Mouse (Mus musculus) midbrain, embryonic 11.5 days (tissue): ENCODE data around the gene Zbtb46. TPM values are rescaled to one million over a fixed set of nuclear protein-coding genes. Genes with fewer than 3 reads are reported as not detected.

ENCODE experiments used
- ATAC-seq: fragments of 200-750 bp; cut with Nextera tagmentation; 2 replicates; pipeline ENCODE4 v1.8.0; 2017; ENCODE audit warnings: moderate TSS enrichment, moderate library complexity; ENCODE audit not compliant: low FRiP score
- DNase-seq: peaks from one replicate; pipeline ENCODE4 v3.0.0; 2015; ENCODE audit warnings: low spot score; ENCODE audit errors: missing footprints
- H3K27ac ChIP-seq: fragments of 300-500 bp; sonication (generic); 2 replicates; pipeline ENCODE4 v1.5.1; 2014; ENCODE audit warnings: low read depth, low read length
- H3K27me3 ChIP-seq: fragments of 300-500 bp; sonication (generic); 2 replicates; pipeline ENCODE4 v1.6.1; 2014; ENCODE audit warnings: mild to moderate bottlenecking, low read length, moderate library complexity, mixed read lengths; ENCODE audit not compliant: control insufficient read depth, insufficient read depth
- H3K36me3 ChIP-seq: fragments of 300-500 bp; sonication (generic); 2 replicates; pipeline ENCODE4 v1.6.1; 2014; ENCODE audit warnings: mild to moderate bottlenecking, low read length, moderate library complexity, mixed read lengths; ENCODE audit not compliant: control insufficient read depth, insufficient read depth
- H3K4me1 ChIP-seq: fragments of 300-500 bp; sonication (generic); 2 replicates; pipeline ENCODE4 v1.6.1; 2014; ENCODE audit warnings: low read length; ENCODE audit not compliant: control insufficient read depth, insufficient read depth
- H3K4me2 ChIP-seq: fragments of 300-500 bp; sonication (generic); 2 replicates; pipeline ENCODE4 v1.6.1; 2014; ENCODE audit warnings: mild to moderate bottlenecking, moderate library complexity
- H3K4me3 ChIP-seq: fragments of 300-500 bp; sonication (generic); 2 replicates; pipeline ENCODE4 v1.5.1; 2014; ENCODE audit warnings: low read depth, low read length
- H3K9ac ChIP-seq: fragments of 300-500 bp; sonication (generic); 2 replicates; pipeline ENCODE4 v1.6.1; 2014; ENCODE audit warnings: low read length
- H3K9me3 ChIP-seq: fragments of 300-500 bp; sonication (generic); 2 replicates; pipeline ENCODE4 v1.6.1; 2016; ENCODE audit warnings: low read length; ENCODE audit not compliant: control insufficient read depth
- WGBS: fragments of 180-500 bp; shearing (Covaris S2); extraction: QIAGEN DNeasy Blood & Tissue Kit; methylation state at CpG from one replicate; pipeline ENCODE4 v1.1.7; 2014; 5-methylcytosine and 5-hydroxymethylcytosine counted together
- polyA plus RNA-seq: library from polyadenylated mRNA; unstranded; fragments of >200 nt; fragmentation: Nextera tagmentation; extraction: Ambion mirVana; gene quantifications from 2 replicates; pipeline ENCODE4 v1.2.1, GENCODE M21; 2014

Zbtb46 gene
- polyA plus RNA-seq, 1 experiment from 2014 or later: 16.5 TPM

DNA sequence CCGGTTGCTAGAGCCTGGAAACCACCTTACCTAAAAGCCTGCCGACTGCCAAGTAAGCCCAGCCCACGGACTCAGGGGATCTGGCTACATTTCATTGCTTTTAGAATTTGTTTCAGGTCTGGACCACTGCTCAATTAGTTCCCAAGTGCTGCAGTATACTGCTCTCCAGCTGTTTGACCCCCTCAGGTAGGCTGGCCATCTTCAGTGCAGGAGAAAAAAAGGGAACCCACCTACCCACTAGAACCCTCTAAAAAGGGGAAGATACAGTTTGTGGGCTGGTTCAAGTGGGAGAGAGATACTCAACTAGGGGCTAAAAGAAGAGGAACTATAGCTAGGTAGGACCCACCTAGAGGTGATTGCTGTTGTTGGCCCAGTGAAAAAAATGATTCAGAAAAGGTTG is 33.0 kb upstream of the Zbtb46 start:
- Histone ChIP-seq H3K27ac (no peak overlapping the region), H3K9ac (no peak overlapping the region), H3K27me3 (no peaks in the 10 kb centered on the region), H3K4me2 (no peak overlapping the region), H3K4me3 (no peak overlapping the region), H3K36me3 (no peaks in the 10 kb centered on the region), H3K4me1 (no peaks in the 10 kb centered on the region), H3K9me3 (no peaks in the 10 kb centered on the region)
- WGBS: 47% methylated on average over 3 of the region's 3 CpGs
- ATAC-seq: no peak
- DNase-seq: no peak

DNA sequence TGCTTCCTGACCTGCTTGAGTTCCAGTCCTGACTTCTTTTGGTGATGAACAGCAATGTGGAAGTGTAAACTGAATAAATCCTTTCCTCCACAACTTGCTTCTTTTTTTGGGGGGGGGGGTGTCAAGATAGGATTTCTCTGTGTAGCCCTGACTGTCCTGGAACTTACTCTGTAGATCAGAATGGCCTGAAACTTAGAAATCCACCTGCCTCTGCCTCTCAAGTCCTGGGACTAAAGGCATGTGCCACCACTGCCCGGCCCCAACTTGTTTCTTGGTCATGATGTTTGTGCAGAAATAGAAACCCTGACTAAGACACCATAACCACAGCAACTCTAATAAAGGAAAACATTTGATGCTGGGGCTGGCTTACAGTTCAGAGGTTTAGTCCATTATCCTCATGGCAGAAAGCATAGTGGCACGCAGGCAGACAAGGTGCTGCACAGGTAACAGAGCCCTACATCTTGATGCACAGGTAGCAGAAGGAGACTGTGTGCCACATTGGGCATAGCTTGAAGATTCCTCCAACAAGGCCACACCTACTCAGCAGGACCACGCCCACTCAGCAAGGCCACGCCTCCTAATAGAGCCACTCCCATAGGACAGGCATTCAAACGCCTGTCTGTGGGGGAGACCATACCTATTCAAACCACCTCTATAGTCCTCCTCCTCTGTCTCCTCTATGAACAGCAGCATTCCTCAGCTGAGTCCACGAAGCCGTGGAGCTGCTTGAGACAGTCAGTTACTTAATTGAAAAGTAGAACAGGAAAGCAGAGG is 32.4 kb upstream of the Zbtb46 start:
- Histone ChIP-seq H3K36me3 (no peaks in the 10 kb centered on the region), H3K4me1 (no peaks in the 10 kb centered on the region), H3K4me3 (no peak overlapping the region), H3K9ac (no peak overlapping the region), H3K27ac (no peak overlapping the region), H3K9me3 (no peaks in the 10 kb centered on the region), H3K27me3 (no peaks in the 10 kb centered on the region), H3K4me2 (no peak overlapping the region)
- DNase-seq (no peak), ATAC-seq (no peak)
- WGBS: 22% methylated on average over 7 of the region's 7 CpGs

DNA sequence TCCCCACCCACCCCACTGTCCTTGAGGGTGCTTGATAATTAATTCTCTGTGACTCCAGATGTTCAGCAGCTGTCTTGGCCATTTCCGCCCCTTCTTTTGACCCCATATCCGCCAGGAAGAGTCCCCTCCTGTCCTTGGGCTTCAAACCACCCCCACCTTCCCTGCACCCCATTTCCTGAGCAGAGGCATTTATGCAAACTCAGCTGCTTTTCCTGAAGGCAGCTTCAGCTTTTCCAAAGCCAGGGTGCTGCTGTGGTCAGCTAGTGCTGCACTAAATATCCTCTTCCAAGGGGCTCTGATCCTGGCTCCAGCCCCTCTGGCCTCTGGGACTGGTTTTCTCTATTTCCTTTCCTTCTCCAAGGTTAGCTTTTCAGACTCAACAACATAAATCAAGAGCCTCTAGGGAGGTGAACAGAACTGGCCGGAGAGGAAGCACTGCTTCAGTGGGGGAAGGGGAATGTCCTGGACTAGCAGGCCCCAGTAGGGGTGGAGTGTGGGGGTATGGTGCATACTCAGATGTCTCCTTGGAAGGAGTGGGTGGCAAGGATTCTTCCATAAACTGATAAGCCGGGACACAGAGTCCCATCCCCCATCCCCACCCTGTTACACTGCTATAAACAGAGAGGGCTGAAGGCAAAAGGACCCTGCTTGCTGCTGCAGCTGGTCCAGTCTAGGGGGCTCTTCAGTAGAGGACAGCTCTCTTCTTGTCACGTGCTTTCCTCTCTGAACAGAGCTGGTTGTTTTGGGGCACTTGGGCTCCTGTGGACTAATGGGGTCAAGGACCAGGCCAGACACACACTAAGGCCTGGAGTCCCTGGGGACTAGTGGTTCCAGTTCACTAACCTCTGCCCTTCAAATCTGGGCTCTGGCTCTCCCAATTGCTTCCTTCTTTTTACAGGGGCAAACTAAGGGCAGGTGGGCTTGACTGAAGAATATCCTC is 28.4 kb upstream of the Zbtb46 start:
- Histone ChIP-seq H3K27me3 (no peaks in the 10 kb centered on the region), H3K36me3 (no peaks in the 10 kb centered on the region), H3K4me2 (no peak overlapping the region), H3K4me3 (no peak overlapping the region), H3K9me3 (no peaks in the 10 kb centered on the region), H3K27ac (peak overlapping the region; percentile 5; the same call in 1 of the 2 replicates), H3K4me1 (no peaks in the 10 kb centered on the region), H3K9ac (no peak overlapping the region)
- 49% methylated on average over 5 of the region's 5 CpGs for WGBS
- ATAC-seq: no peak
- DNase-seq: no peak

DNA sequence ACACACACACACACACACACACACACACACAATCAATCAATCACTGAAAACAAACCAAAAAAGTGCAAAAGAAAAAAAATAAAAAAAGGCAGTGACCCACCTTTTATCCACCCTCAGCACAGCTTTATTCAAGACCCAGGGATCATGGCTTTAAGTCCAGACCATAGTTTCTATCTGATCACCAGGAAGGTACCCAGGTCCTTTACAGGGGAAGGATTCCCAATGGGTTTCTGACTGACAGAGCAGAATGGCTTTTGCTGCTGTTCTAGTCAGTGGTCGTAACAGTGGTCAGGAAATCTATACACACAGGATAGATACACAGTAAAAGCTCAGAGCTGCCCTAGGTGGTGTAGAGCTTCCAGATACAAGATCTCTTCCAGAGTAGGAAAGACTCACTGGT is 26.5 kb upstream of the Zbtb46 start:
- Histone ChIP-seq H3K27me3 (no peaks in the 10 kb centered on the region), H3K4me1 (no peaks in the 10 kb centered on the region), H3K9ac (no peak overlapping the region), H3K27ac (no peak overlapping the region), H3K4me3 (no peak overlapping the region), H3K9me3 (no peaks in the 10 kb centered on the region), H3K4me2 (no peak overlapping the region), H3K36me3 (no peaks in the 10 kb centered on the region)
- ATAC-seq (no peak), DNase-seq (no peak)
- 45% methylated on average over 1 of the region's 1 CpGs for WGBS

DNA sequence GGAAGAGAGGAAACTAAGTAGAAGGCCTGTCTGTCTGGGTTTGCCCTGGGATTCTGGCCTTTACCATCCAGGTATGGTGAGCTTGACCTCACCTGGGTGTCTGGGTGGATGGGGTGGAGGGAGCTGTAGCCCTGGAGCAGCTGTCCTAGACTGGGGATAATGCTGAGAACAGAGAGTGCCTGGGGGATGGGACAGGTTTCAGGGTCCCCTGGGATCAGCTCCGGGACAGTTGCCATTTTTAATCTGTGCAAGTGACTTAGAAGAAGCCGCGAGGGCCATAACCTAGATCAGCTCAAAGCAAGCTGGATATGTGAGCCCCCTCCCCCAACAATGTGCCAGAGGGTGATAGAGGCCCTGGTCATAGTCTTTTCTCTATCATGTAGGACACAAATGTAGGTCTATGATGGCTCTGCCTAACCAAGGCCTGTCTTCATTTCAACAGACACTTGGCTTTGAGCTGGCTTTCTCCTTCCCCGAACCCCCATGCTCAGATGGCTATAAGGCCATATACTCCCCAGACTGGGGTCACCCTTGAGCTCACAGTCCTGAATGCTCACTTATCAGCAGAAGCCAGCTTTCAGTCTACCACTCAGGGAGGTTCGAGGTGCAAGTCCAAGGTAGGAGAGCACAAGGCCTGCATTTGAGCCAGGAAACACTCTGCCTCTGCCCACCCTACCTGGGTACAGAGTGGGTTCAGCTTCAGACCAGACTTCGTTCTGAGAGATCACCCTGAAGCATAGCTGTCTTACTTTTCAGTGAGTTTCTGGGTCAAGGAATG is 25.4 kb upstream of the Zbtb46 start:
- DNase-seq: no peak
- 77% methylated on average over 6 of the region's 6 CpGs for WGBS
- H3K4me1 ChIP-seq: no peaks in the 10 kb centered on the region

DNA sequence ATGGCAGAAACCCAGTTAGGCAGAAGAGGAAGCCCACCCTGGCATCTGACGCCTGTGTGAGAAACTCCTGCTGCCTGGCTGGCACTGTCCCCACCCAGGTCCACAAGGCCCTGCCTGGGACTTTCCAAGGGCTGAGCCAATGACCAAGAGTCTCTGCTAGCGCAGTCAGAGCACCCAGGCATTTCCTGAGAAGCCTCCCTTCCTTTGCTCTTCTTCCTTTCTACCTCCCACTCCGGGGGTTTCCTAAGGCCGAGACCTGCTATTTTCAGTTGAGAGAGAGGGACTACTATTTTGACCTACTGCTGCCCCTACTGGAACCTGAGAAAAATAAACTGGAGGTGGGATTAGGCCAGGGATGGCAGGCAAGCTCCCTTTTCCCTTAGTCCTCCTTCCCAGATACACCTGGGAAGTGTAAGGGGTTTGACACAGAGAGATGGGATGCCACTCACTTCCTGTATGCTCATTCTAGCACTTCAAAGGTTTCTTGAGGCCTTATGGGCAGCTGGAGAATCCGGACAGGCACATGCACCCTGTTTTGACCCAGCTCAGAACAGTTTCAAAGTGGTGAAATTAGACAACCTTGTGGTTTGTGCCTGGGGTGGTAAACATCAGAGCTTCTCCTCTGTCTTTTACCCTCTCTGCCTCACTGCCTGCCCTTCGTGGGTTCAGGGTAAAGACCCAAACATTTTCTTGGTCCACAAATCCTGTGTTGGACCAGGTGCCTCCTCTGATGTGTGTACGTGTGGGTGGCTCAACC is 24.5 kb upstream of the Zbtb46 start:
- Histone ChIP-seq H3K4me2 (no peak overlapping the region), H3K36me3 (no peaks in the 10 kb centered on the region)
- WGBS: 43% methylated on average over 7 of the region's 7 CpGs

More for the DNA sequence above, 25.4 kb upstream of the Zbtb46 start:
- Histone ChIP-seq H3K27me3 (no peaks in the 10 kb centered on the region), H3K9ac (no peak overlapping the region), H3K36me3 (no peaks in the 10 kb centered on the region), H3K9me3 (no peaks in the 10 kb centered on the region), H3K27ac (no peak overlapping the region), H3K4me2 (no peak overlapping the region), H3K4me3 (no peak overlapping the region)
- ATAC-seq: no peak

DNA sequence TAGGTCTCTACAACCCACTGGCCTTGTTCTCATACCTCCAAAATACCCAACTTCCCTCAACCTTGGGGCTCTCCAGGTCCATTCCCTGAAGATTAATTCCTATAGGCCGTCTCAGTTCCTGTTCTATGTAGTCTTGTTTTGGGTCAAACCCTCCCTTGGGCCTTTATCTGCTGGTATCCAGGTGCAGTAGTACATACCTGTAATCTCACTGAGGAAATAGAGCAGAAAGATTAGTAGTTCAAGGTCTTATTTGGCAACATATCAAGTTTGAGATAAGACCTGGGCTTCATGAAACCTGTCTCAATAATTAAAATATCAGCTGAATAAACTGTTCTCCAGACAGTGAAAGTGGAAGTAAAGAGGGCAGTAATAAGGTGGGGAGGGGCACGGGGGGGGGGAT is 23.9 kb upstream of the Zbtb46 start:
- H3K36me3 ChIP-seq: no peaks in the 10 kb centered on the region
- no peak overlapping the region for H3K27ac ChIP-seq
- ATAC-seq: no peak
- 61% methylated on average over 2 of the region's 2 CpGs for WGBS
- no peaks in the 10 kb centered on the region for H3K4me1 ChIP-seq
- no peaks in the 10 kb centered on the region for H3K27me3 ChIP-seq
- no peak overlapping the region for H3K9ac ChIP-seq
- no peak overlapping the region for H3K4me3 ChIP-seq
- no peak overlapping the region for H3K4me2 ChIP-seq
- no peaks in the 10 kb centered on the region for H3K9me3 ChIP-seq
- DNase-seq: no peak

More for the DNA sequence above, 24.5 kb upstream of the Zbtb46 start:
- H3K4me3 ChIP-seq: no peak overlapping the region
- ATAC-seq (no peak), DNase-seq (no peak)
- no peak overlapping the region for H3K27ac ChIP-seq
- no peaks in the 10 kb centered on the region for H3K27me3 ChIP-seq
- H3K9me3 ChIP-seq: no peaks in the 10 kb centered on the region
- no peaks in the 10 kb centered on the region for H3K4me1 ChIP-seq
- H3K9ac ChIP-seq: no peak overlapping the region

DNA sequence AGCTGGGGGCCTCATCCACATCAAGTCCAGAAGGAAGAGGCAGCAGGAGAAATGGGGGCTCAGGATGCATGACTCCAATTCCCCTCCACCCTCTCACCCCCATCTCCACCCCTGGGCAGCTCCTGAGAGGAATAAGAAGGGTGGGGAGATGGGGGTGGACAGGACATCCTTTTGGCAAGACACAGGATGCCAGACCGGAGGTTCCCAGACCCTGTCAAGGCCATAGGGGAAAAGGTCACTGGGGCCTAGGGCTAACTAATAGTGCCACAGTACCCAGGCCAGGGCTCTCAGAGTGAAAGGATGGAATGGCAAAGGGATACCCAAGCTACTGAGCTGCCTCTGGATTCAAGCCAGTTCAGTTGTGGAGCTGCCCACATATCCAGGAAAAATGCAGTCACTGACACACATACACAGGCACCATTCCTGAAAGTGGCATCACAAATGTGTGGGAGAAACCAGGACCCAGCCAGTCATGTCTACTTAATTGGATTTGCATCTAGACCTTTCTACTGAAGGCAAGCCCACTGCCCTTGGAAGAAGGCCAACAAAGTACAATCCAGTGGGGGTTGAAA is 13.1 kb upstream of the Zbtb46 start:
- Histone ChIP-seq H3K36me3 (no peaks in the 10 kb centered on the region), H3K4me2 (no peak overlapping the region), H3K4me1 (no peaks in the 10 kb centered on the region), H3K27ac (no peak overlapping the region), H3K9me3 (no peaks in the 10 kb centered on the region), H3K9ac (no peak overlapping the region), H3K4me3 (no peak overlapping the region), H3K27me3 (no peaks in the 10 kb centered on the region)
- DNase-seq (no peak), ATAC-seq (no peak)
- WGBS: 85% methylated on average over 1 of the region's 1 CpGs
